Mouse (Mus musculus): ENCODE results near the gene Gpr27.
A peak's percentile ranks its signal among the peaks of the same experiment; 100 is the strongest.

Gene Gpr27

GRCm38 (mm10) chr6:99678108-99678507 lies 14.4 kb upstream of the Gpr27 start:
- no peak for DNase-seq

GRCm38 (mm10) chr6:99683974-99684373 lies 8.5 kb upstream of the Gpr27 start:
- no peak for DNase-seq

- no peak for DNase-seq
Measured at GRCm38 (mm10) chr6:99684899-99685298, 7.6 kb upstream of the Gpr27 start.

GRCm38 (mm10) chr6:99688513-99688912 lies 4.0 kb upstream of the Gpr27 start:
- no peak for DNase-seq

- DNase-seq = no peak
Measured at GRCm38 (mm10) chr6:99691666-99692205, 743 bp upstream of the Gpr27 start.

GRCm38 (mm10) chr6:99692916-99693841 lies 700 bp downstream of the Gpr27 start:
- peak; percentile 21 for DNase-seq

GRCm38 (mm10) chr6:99700484-99700883 lies 8.0 kb downstream of the Gpr27 start:
- peak; percentile 31 for DNase-seq

GRCm38 (mm10) chr6:99711576-99712101 lies 19.2 kb downstream of the Gpr27 start:
- DNase-seq = no peak

GRCm38 (mm10) chr6:99713256-99713655 lies 20.8 kb downstream of the Gpr27 start:
- DNase-seq = no peak

- no peak for DNase-seq
Measured at GRCm38 (mm10) chr6:99715191-99715590, 22.7 kb downstream of the Gpr27 start.

GRCm38 (mm10) chr6:99715913-99716312 lies 23.4 kb downstream of the Gpr27 start:
- DNase-seq = no peak

GRCm38 (mm10) chr6:99721032-99721431 lies 28.6 kb downstream of the Gpr27 start:
- no peak for DNase-seq

- no peak for DNase-seq
Measured at GRCm38 (mm10) chr6:99722390-99722789, 29.9 kb downstream of the Gpr27 start.

GRCm38 (mm10) chr6:99725971-99726561 lies 33.6 kb downstream of the Gpr27 start, which contains the start of gene Prok2:
Gene Prok2, minus strand, starts transcription at chr6:99726392.
- DNase-seq = peak; percentile 10

- DNase-seq = peak; percentile 2
Measured at GRCm38 (mm10) chr6:99726576-99727303, 34.3 kb downstream of the Gpr27 start.

GRCm38 (mm10) chr6:99729853-99730252 lies 37.4 kb downstream of the Gpr27 start:
- DNase-seq = no peak

- DNase-seq = no peak
Measured at GRCm38 (mm10) chr6:99731926-99732325, 39.4 kb downstream of the Gpr27 start.

- no peak for DNase-seq
Measured at GRCm38 (mm10) chr6:99732673-99733072, 40.2 kb downstream of the Gpr27 start.

GRCm38 (mm10) chr6:99734666-99735065 lies 42.2 kb downstream of the Gpr27 start:
- DNase-seq = peak; percentile 12

GRCm38 (mm10) chr6:99742866-99743265 lies 50.4 kb downstream of the Gpr27 start:
- no peak for DNase-seq
